Mouse (Mus musculus) adrenal gland, adult 18-20 months (tissue): ENCODE measurements at regions not wholly inside any gene's neighbourhood (a gene's known extent, or its start where the extent isn't known, plus 50 kb on each side); places are given as distances from the start of the nearest gene placed in this dataset.

Experiments
- DNase-seq, 2 experiments: peaks; one replicate each; pipeline ENCODE4 v3.0.0; 2021 to 2022; ENCODE audit warnings: low spot score in 2 of 2

DNA sequence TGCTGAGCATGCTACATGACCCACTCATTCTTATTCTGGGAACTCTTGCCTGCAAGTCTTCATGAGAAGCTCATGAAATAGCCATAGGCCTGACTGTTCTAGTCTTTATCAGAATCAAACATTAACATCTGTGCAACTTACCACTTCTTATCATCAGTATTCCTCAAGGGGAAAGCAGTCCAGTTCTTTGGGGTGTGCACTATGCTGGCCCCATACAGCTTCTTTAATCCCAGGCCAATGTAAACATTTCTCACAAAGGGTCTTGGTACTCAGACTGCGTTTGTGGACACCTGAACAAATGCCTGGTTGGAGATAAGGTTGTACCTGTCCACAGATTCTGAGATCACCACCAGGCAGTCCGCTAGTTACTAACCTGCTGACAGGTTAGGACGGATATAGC lies 51.3 kb downstream of the 3110018I06Rik start:
- DNase-seq = no peak

- no peak for DNase-seq
Measured at GRCm38 (mm10) chr12:107541196-107541595, 52.8 kb downstream of the 3110018I06Rik start.

DNA sequence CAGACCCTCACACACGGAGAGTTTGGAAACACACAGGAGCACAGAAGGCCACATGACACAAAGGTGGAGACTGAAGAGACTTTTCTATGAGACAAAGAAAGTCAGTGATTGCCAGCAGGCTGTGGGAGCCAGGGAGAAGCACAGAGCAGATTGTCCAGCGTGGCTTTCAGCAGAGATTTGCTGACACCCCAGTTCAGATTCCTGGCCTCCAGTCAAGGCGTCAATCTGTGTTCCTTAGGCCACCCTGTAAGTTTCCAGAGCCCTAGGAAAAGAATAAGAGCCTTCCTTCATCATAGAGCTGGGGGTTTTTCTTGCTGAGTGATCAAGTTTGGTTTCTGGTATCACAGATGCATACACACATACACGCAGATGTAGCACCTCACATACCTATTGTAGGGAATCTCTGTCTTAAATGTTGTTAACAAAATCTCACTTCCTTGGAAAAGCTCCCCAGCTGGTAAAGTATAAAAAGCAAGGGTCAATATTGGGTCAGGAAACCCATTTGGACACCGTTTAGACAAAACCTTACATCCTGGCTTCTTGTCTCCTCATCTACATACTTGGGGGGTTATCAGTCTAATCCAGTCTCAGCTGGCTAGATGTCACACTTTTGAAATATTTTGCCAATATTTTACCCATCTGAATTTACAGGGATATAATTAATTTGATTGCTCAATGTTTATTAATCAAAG lies 58.9 kb downstream of the 3110018I06Rik start:
- DNase-seq = no peak

DNA sequence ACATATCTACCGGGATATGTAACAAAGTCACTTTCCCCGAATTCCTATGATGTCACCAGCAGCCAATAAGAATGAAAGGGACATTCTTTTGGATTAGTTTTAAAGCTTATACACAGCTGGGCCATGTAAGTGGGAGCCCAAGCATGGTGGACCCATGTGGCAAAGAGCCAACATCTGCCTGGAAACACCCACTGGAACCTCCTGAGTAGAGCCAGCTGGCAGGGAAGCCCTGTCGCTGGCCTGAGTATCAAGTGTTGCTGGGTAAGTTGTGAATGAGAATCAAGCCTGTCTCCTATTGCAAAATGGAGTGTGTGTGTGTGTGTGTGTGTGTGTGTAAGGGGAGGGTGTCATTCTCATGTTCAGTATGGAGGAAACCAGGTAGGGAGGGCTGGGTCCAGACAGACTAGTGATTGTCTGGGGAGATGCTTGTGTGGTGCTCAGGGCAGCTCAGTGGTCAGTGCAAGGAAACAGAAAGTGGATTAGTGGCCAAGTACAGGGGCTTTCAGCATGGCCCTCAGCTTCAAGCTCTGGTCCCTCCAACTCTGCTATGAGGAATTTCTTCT lies 59.5 kb downstream of the 3110018I06Rik start:
- DNase-seq = no peak

DNA sequence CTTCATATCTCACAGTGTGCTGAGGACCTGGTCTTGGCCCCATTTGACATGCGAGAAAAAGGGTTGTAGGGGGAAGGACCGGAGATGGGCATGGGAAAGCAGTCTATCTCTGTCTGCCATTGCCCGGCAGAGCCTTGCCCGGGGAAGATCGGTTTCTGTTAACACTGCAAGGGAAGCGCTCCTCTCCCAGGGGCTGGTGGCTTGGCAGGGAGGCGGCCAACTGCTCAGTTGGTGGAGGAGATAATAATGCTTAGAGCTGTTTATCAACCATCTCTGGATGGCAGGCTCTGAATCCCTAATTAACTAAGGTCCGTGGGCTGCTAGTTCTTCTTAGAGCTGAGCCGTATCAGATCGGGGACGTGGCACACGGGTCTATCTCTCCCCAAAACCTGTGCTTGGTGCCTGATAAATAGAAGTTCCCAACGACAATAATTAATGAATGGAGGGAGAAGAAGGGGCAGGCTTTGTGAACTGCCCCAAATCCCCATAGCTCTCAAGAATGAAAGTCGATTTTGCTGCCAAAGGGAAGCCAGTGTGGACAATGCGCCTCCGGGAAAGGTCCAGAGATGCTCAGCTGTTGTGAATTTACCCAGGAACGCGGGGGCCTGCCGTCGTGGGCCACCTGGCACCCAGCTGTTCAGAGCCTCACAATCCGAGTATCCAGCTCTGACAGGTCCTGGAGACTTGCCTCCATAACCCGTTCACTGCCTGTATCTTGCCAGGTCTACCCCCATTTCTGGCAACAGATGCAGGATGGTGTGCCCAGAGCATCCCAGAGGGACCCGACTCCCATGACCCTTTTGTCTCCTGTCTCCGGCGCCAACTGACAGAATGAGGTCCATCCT lies 61.2 kb downstream of the 3110018I06Rik start:
- no peak for DNase-seq

DNA sequence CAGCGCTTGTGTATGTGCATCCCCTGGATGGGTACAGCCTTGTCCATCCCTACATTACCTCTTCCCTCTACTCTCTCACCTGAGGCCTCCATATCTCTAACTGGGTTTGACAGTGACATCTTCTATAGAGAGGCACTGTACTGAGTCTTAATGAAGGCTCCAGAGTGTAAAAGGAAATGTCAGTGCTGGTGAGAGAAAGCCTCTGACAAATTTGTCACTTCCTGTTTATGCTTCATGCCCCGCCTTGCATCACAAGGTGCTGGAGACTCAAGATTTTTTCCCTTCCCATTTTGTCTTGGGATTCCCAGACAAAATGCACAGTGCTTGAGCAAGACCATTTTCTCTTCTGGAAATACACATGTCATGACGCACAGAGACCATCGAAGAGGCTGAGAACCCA lies 70.8 kb downstream of the 3110018I06Rik start:
- no peak for DNase-seq

DNA sequence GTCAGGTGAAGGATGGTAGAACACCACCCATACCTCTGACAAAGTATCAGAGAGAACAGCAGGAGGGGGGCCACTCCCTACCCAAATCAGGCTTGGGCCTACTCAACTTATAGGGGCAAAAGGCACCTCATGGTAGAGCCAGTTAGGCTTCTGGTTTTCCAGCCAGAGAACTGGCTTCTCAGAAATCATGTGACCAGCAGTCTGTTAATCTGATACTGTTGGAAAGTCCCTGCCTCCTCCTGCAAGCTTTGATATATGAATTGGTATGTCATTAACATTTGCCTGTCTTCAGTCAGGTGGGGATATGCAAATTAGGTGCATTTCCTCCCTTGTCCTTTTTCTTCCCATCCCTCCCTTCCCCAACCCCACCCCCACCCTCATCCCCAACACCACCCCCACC lies 71.7 kb downstream of the 3110018I06Rik start:
- DNase-seq = no peak

DNA sequence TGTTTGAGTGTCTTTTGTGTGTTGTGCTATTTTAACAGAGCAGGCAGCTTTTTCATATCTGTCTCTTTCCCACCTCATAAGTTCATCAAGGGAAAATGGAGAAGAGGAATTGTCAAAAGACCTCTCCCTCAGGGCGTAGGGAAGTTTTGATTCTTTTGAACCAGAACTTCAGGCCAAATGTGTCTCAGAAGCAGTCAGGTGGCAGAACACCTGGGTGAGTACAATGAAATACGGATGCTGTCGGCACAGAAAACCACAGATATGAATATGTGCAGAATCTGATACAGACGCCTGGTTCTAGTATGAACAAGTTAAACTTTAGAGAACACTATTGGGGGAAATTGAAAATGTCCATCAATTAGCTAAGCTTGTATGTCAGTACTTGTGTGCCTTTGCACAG lies 84.2 kb downstream of the 3110018I06Rik start:
- no peak for DNase-seq

DNA sequence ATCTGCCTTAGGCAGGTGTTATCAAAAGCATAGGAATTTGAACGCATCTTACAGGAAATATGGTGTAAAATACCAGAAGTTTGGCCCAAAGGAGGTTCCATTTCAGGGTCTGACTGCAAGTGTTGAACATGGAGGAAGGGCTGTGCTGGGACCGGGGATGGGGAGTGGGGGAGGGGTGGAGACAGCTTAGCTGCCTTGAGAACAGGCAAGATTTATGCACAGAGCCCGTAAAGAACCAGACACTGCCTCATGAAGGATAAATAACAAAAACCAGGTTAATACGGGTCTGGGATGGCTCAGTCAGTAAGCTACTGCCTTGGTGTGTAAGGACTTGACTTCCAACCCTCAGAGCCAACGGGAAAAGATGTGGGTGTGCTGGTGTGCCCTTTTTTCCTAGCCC lies 91.1 kb downstream of the 3110018I06Rik start:
- no peak for DNase-seq

DNA sequence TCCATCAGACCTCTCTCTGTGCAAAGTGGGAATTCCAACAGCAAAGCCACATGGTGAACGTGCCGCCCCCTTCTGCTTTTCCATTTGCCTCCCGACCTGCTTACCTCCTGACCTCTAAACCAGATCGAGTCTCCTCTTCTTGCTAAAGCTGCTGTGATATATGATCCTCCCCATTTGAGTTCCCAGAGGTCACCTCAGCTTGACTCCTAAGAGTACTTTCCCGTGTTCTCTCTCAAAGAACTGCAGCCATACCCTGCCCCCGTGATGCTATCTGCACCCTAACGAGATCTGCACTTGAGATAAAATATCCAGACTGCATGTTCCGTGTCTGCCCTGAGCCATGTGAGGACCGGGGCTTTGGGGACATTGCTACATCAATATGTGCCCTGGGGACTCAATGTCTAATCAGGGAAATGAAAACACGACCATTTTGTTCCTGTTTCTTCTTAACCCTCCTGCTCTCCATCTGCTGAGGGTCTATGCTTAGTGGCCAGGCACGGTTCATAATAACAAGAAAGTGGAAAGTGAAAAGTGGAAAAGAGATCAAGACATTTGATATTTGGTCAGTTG lies 94.8 kb downstream of the 3110018I06Rik start:
- no peak for DNase-seq

DNA sequence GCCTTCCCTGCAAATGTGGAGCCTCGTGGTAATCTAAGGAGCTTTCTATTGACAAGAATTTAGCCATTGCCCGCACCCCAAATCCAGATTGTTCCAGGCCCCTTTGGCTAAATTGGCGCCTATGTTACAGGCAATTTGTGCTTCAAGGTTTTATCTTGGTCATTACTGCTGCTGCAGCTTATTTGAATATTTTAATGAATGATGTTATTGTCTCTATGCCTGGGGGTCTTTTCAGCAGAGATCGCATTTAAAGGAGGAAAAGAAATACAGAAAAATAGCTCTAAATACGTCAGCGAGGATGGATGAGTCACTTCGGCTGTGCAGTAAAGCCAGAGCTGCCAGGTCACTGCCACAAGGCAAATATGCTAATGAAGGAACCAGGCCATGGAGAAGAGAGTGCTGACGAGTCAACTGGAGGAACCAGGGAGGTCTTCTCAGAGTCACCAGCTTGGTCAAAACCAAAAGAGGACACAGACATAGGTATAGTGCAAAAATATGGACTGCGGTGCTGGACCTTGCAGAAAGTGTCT lies 97.3 kb downstream of the 3110018I06Rik start:
- DNase-seq = no peak

- DNase-seq = no peak
Measured at GRCm38 (mm10) chr12:107596236-107596635, 107.8 kb downstream of the 3110018I06Rik start.

- no peak for DNase-seq
Measured at GRCm38 (mm10) chr12:107600576-107600975, 112.1 kb downstream of the 3110018I06Rik start.

- DNase-seq = no peak
Measured at GRCm38 (mm10) chr12:107608966-107609365, 120.5 kb downstream of the 3110018I06Rik start.

DNA sequence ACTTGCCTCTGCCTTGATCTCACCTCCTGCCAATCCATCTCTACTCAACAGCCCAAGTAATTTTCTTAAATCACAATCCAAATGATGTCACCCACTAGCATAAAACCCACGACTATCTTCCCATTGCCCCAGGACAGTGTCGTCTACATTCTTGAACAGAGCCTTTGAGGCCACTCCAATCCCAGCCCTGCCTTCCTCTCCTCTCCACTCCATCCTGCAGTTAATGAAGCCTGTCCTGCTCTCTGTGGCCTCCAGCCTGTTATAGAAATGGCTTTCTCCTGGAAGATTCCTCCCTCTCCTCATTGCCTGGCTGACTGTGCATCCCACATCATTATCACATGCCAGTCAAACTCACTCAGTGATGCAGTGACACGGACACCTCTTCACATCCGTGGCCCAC lies 121.6 kb downstream of the 3110018I06Rik start:
- DNase-seq = no peak

- DNase-seq = no peak
Measured at GRCm38 (mm10) chr12:107617212-107617994, 129.0 kb downstream of the 3110018I06Rik start.

- no peak for DNase-seq
Measured at GRCm38 (mm10) chr12:107624446-107624845, 136.0 kb downstream of the 3110018I06Rik start.

- no peak for DNase-seq
Measured at GRCm38 (mm10) chr12:107648008-107648407, 159.6 kb downstream of the 3110018I06Rik start.

DNA sequence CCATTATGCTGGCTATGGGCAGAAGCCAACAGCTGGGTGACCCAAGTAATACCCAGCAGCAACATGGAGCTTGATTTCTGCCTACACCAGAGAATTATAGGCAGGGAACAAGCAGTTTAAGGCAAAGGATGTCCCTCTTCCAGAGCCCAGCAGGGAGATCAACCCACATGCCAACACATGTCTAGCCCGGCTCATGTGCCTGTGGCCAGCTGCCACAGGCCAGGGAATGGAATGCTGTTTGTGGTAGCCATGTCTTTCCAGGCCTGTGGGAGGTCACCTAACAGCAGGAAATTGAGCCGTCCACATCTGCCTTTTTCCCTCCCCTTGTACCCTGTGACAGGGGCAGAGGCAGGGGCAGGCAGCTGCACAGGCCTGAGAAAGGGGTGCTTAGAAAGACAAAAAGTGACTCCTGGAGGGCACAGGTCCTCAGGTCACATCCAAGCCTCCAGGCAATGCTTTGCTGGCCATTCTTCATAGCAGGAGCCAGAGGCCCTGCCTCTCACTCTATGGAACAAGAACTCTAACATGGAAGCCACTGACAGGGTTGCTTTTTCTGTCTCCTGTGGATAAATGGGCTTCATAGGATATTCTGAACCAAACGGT lies 163.8 kb downstream of the 3110018I06Rik start:
- no peak for DNase-seq

GRCm38 (mm10) chr12:107653131-107653530 lies 164.7 kb downstream of the 3110018I06Rik start:
- DNase-seq = no peak
